Mouse (Mus musculus): ENCODE data around the gene Cyyr1. TPM values are rescaled to one million over a fixed set of nuclear protein-coding genes. Genes with fewer than 3 reads are reported as not detected.

Gene Cyyr1
- polyA plus RNA-seq, 1 experiment = 1.9 TPM

- no peak overlapping the region for H3K4me3 ChIP-seq (ENCODE audit: extremely low read depth, insufficient read depth, insufficient read length)
- no peaks in the 10 kb centered on the region for H3K4me1 ChIP-seq (ENCODE audit: control insufficient read depth, insufficient read depth, insufficient read length)
- H3K27me3 ChIP-seq (ENCODE audit: control insufficient read depth, insufficient read depth, low read length) = peaks cover 2% of the 10 kb centered on the region; the same call in 1 of the 2 replicates
- no peak overlapping the region for H3K27ac ChIP-seq (ENCODE audit: insufficient read depth, low read length)
- TF ChIP-seq CTCF (IDR thresholded peaks at IDR 0.05; ENCODE audit: extremely low read depth, insufficient read depth, insufficient read length, insufficient replicate concordance) (no peak), POLR2A (IDR thresholded peaks at IDR 0.05; ENCODE audit: low read depth, low read length) (no peak)
- 37% methylated on average over 6 of the region's 6 CpGs for WGBS
- no peak for DNase-seq (ENCODE audit: low read depth in 1 of 2, low spot score in 2 of 2)
- H3K36me3 ChIP-seq (ENCODE audit: control insufficient read depth, insufficient read depth, low read length) = no peaks in the 10 kb centered on the region
These were observed 6.7 kb downstream of the Cyyr1 start for GRCm38 (mm10) chr16:85546519-85546918.

- H3K4me1 ChIP-seq (ENCODE audit: control insufficient read depth, insufficient read depth, insufficient read length) = no peaks in the 10 kb centered on the region
- H3K4me3 ChIP-seq (ENCODE audit: extremely low read depth, insufficient read depth, insufficient read length) = no peak overlapping the region
- no peaks in the 10 kb centered on the region for H3K27me3 ChIP-seq (ENCODE audit: control insufficient read depth, insufficient read depth, low read length)
- TF ChIP-seq POLR2A (IDR thresholded peaks at IDR 0.05; ENCODE audit: low read depth, low read length) = no peak
- no peak for TF ChIP-seq CTCF (IDR thresholded peaks at IDR 0.05; ENCODE audit: extremely low read depth, insufficient read depth, insufficient read length, insufficient replicate concordance)
- no peak for DNase-seq (ENCODE audit: low read depth in 1 of 2, low spot score in 2 of 2)
- WGBS = 78% methylated on average over 4 of the region's 4 CpGs
- no peaks in the 10 kb centered on the region for H3K36me3 ChIP-seq (ENCODE audit: control insufficient read depth, insufficient read depth, low read length)
- no peak overlapping the region for H3K27ac ChIP-seq (ENCODE audit: insufficient read depth, low read length)
These were observed 11.4 kb downstream of the Cyyr1 start for GRCm38 (mm10) chr16:85541676-85542273.

GRCm38 (mm10) chr16:85541023-85541422 lies 12.2 kb downstream of the Cyyr1 start:
- no peaks in the 10 kb centered on the region for H3K27me3 ChIP-seq (ENCODE audit: control insufficient read depth, insufficient read depth, low read length)
- TF ChIP-seq CTCF (IDR thresholded peaks at IDR 0.05; ENCODE audit: extremely low read depth, insufficient read depth, insufficient read length, insufficient replicate concordance) (no peak), POLR2A (IDR thresholded peaks at IDR 0.05; ENCODE audit: low read depth, low read length) (no peak)
- no peak overlapping the region for H3K4me3 ChIP-seq (ENCODE audit: extremely low read depth, insufficient read depth, insufficient read length)
- no peaks in the 10 kb centered on the region for H3K4me1 ChIP-seq (ENCODE audit: control insufficient read depth, insufficient read depth, insufficient read length)
- no peak overlapping the region for H3K27ac ChIP-seq (ENCODE audit: insufficient read depth, low read length)
- no peak for DNase-seq (ENCODE audit: low read depth in 1 of 2, low spot score in 2 of 2)
- no peaks in the 10 kb centered on the region for H3K36me3 ChIP-seq (ENCODE audit: control insufficient read depth, insufficient read depth, low read length)
- WGBS = 93% methylated on average over 6 of the region's 6 CpGs

GRCm38 (mm10) chr16:85538367-85538766 lies 14.8 kb downstream of the Cyyr1 start:
- 15% methylated on average over 5 of the region's 5 CpGs for WGBS

GRCm38 (mm10) chr16:85536075-85536474 lies 17.1 kb downstream of the Cyyr1 start:
- no peaks in the 10 kb centered on the region for H3K27me3 ChIP-seq (ENCODE audit: control insufficient read depth, insufficient read depth, low read length)
- H3K36me3 ChIP-seq (ENCODE audit: control insufficient read depth, insufficient read depth, low read length) = no peaks in the 10 kb centered on the region
- 91% methylated on average over 8 of the region's 8 CpGs for WGBS
- TF ChIP-seq CTCF (IDR thresholded peaks at IDR 0.05; ENCODE audit: extremely low read depth, insufficient read depth, insufficient read length, insufficient replicate concordance) (no peak), POLR2A (IDR thresholded peaks at IDR 0.05; ENCODE audit: low read depth, low read length) (no peak)
- H3K4me1 ChIP-seq (ENCODE audit: control insufficient read depth, insufficient read depth, insufficient read length) = no peaks in the 10 kb centered on the region
- no peak overlapping the region for H3K27ac ChIP-seq (ENCODE audit: insufficient read depth, low read length)
- DNase-seq (ENCODE audit: low read depth in 1 of 2, low spot score in 2 of 2) = no peak
- H3K4me3 ChIP-seq (ENCODE audit: extremely low read depth, insufficient read depth, insufficient read length) = no peak overlapping the region

More at GRCm38 (mm10) chr16:85538367-85538766, 14.8 kb downstream of the Cyyr1 start:
- Histone ChIP-seq H3K27ac (ENCODE audit: insufficient read depth, low read length) (no peak overlapping the region), H3K36me3 (ENCODE audit: control insufficient read depth, insufficient read depth, low read length) (no peaks in the 10 kb centered on the region), H3K4me1 (ENCODE audit: control insufficient read depth, insufficient read depth, insufficient read length) (no peaks in the 10 kb centered on the region), H3K4me3 (ENCODE audit: extremely low read depth, insufficient read depth, insufficient read length) (no peak overlapping the region), H3K27me3 (ENCODE audit: control insufficient read depth, insufficient read depth, low read length) (no peaks in the 10 kb centered on the region)
- TF ChIP-seq POLR2A (IDR thresholded peaks at IDR 0.05; ENCODE audit: low read depth, low read length) = no peak
- no peak for TF ChIP-seq CTCF (IDR thresholded peaks at IDR 0.05; ENCODE audit: extremely low read depth, insufficient read depth, insufficient read length, insufficient replicate concordance)
- DNase-seq (ENCODE audit: low read depth in 1 of 2, low spot score in 2 of 2) = no peak

GRCm38 (mm10) chr16:85527743-85528620 lies 25.2 kb downstream of the Cyyr1 start:
- WGBS = 88% methylated on average over 12 of the region's 12 CpGs
- no peaks in the 10 kb centered on the region for H3K36me3 ChIP-seq (ENCODE audit: control insufficient read depth, insufficient read depth, low read length)
- H3K27ac ChIP-seq (ENCODE audit: insufficient read depth, low read length) = no peak overlapping the region
- DNase-seq (ENCODE audit: low read depth in 1 of 2, low spot score in 2 of 2) = no peak
- no peaks in the 10 kb centered on the region for H3K4me1 ChIP-seq (ENCODE audit: control insufficient read depth, insufficient read depth, insufficient read length)
- H3K4me3 ChIP-seq (ENCODE audit: extremely low read depth, insufficient read depth, insufficient read length) = no peak overlapping the region
- TF ChIP-seq CTCF (IDR thresholded peaks at IDR 0.05; ENCODE audit: extremely low read depth, insufficient read depth, insufficient read length, insufficient replicate concordance) (no peak), POLR2A (IDR thresholded peaks at IDR 0.05; ENCODE audit: low read depth, low read length) (no peak)
- no peaks in the 10 kb centered on the region for H3K27me3 ChIP-seq (ENCODE audit: control insufficient read depth, insufficient read depth, low read length)
